Mouse (Mus musculus): Measurements from ENCODE around the gene Trir.

The Trir gene

GRCm38 (mm10) chr8:85026670-85027515, at the start of gene Trir:
Gene Trir (plus strand): TSS chr8:85026823.
- peak; percentile 89 to 94 for DNase-seq (ENCODE audit: low spot score in 2 of 2)

- DNase-seq (ENCODE audit: low spot score in 2 of 2), result peak in 1 of 2 experiments; percentile 45
Measured at GRCm38 (mm10) chr8:84977435-84978247, 49.0 kb upstream of the Trir start.

- DNase-seq (ENCODE audit: low spot score in 2 of 2), result peak; percentile 51 to 71
Measured at GRCm38 (mm10) chr8:84978248-84978940, 48.2 kb upstream of the Trir start, which contains the start of gene Junb. Gene Junb (minus strand): TSS chr8:84978718.

GRCm38 (mm10) chr8:84979599-84980421, 46.8 kb upstream of the Trir start:
- DNase-seq (ENCODE audit: low spot score in 2 of 2), result peak; percentile 62 to 77

- peak in 1 of 2 experiments; percentile 72 for DNase-seq (ENCODE audit: low spot score in 2 of 2)
Measured at GRCm38 (mm10) chr8:84980622-84981358, 45.8 kb upstream of the Trir start.

- DNase-seq (ENCODE audit: low spot score in 2 of 2), result no peak
Measured at GRCm38 (mm10) chr8:84981644-84982498, 44.8 kb upstream of the Trir start.

GRCm38 (mm10) chr8:84982499-84983011, 44.1 kb upstream of the Trir start:
- no peak for DNase-seq (ENCODE audit: low spot score in 2 of 2)

- no peak for DNase-seq (ENCODE audit: low spot score in 2 of 2)
Measured at GRCm38 (mm10) chr8:84984294-84985048, 42.2 kb upstream of the Trir start.

GRCm38 (mm10) chr8:84985049-84985683, 41.5 kb upstream of the Trir start:
- DNase-seq (ENCODE audit: low spot score in 2 of 2), result no peak

- peak; percentile 66 to 81 for DNase-seq (ENCODE audit: low spot score in 2 of 2)
Measured at GRCm38 (mm10) chr8:84985684-84986378, 40.8 kb upstream of the Trir start.

GRCm38 (mm10) chr8:84986379-84986945, 40.2 kb upstream of the Trir start:
- DNase-seq (ENCODE audit: low spot score in 2 of 2), result no peak

GRCm38 (mm10) chr8:84987388-84987787, 39.2 kb upstream of the Trir start:
- no peak for DNase-seq (ENCODE audit: low spot score in 2 of 2)

GRCm38 (mm10) chr8:84987903-84988302, 38.7 kb upstream of the Trir start:
- DNase-seq (ENCODE audit: low spot score in 2 of 2), result no peak

GRCm38 (mm10) chr8:84989311-84989731, 37.3 kb upstream of the Trir start:
- no peak for DNase-seq (ENCODE audit: low spot score in 2 of 2)

- peak; percentile 90 to 92 for DNase-seq (ENCODE audit: low spot score in 2 of 2)
Measured at GRCm38 (mm10) chr8:84989810-84990209, 36.8 kb upstream of the Trir start.

- peak; percentile 94 to 98 for DNase-seq (ENCODE audit: low spot score in 2 of 2)
Measured at GRCm38 (mm10) chr8:84990349-84990748, 36.3 kb upstream of the Trir start, which contains the start of gene Hook2. Gene Hook2 (plus strand): TSS chr8:84990603.

- no peak for DNase-seq (ENCODE audit: low spot score in 2 of 2)
Measured at GRCm38 (mm10) chr8:84990836-84991235, 35.8 kb upstream of the Trir start.
